Mouse (Mus musculus) MEL (cell line): Measurements from ENCODE around the gene Gtf2e1. TPM values are rescaled to one million over a fixed set of nuclear protein-coding genes. Genes with fewer than 3 reads are reported as not detected.

Source experiments
- DNase-seq: peaks from one replicate; pipeline ENCODE4 v3.0.0; 2011; ENCODE audit warnings: low read depth, low spot score
- H3K27ac ChIP-seq: 2 replicates; pipeline ENCODE4 v1.5.1; 2012; ENCODE audit warnings: low read depth, mild to moderate bottlenecking, control low read depth, low read length, moderate library complexity; ENCODE audit not compliant: control insufficient read depth
- H3K27me3 ChIP-seq, 2 experiments: fragments of 150-350 bp in 1 of 2; sonication (generic) in 1 of 2; 2 replicates each; pipeline ENCODE4 v1.6.1; 2012; ENCODE audit warnings: low read length in 2 of 2, mild to moderate bottlenecking in 2 of 2, improper control_type of control experiment in 1 of 2, moderate library complexity in 1 of 2; ENCODE audit not compliant: insufficient read depth in 2 of 2, control insufficient read depth in 1 of 2
- H3K36me3 ChIP-seq, 2 experiments: 2 replicates each; pipeline ENCODE4 v1.6.1; 2012 to 2014; ENCODE audit warnings: low read length in 2 of 2, improper control_type of control experiment in 1 of 2, inconsistent platforms in 1 of 2, mild to moderate bottlenecking in 1 of 2; ENCODE audit not compliant: insufficient read depth in 2 of 2, control insufficient read depth in 1 of 2
- H3K4me1 ChIP-seq, 2 experiments: fragments of 150-350 bp in 1 of 2; sonication (generic) in 1 of 2; 2 replicates each; pipeline ENCODE4 v1.6.1; 2012; ENCODE audit warnings: low read length in 2 of 2, improper control_type of control experiment in 1 of 2, mild to moderate bottlenecking in 1 of 2; ENCODE audit not compliant: insufficient read depth in 2 of 2, control insufficient read depth in 1 of 2
- H3K4me3 ChIP-seq, 2 experiments: fragments of 150-350 bp in 1 of 2; sonication (generic) in 1 of 2; 2 replicates each; pipeline ENCODE4 v1.5.1; 2012; ENCODE audit warnings: low read depth in 2 of 2, low read length in 2 of 2, mild to moderate bottlenecking in 2 of 2, moderate library complexity in 2 of 2, control low read depth in 1 of 2, improper control_type of control experiment in 1 of 2; ENCODE audit not compliant: control insufficient read depth in 1 of 2, insufficient read depth in 1 of 2
- H3K79me2 ChIP-seq: 2 replicates; pipeline ENCODE4 v1.6.1; 2012; ENCODE audit warnings: mild to moderate bottlenecking, low read length, moderate library complexity; ENCODE audit not compliant: control insufficient read depth, poor library complexity, insufficient read depth
- H3K9ac ChIP-seq: 2 replicates; pipeline ENCODE4 v1.6.1; 2012; ENCODE audit warnings: low read depth, mild to moderate bottlenecking, control low read depth, low read length, moderate library complexity; ENCODE audit not compliant: control insufficient read depth, poor library complexity, severe bottlenecking
- H3K9me3 ChIP-seq: fragments of 150-350 bp; sonication (generic); replicated peaks from 2 replicates; pipeline ENCODE4 v1.6.1; 2012; ENCODE audit warnings: mild to moderate bottlenecking, low read length, improper control_type of control experiment, moderate library complexity; ENCODE audit not compliant: insufficient read depth
- BHLHE40 ChIP-seq: IDR thresholded peaks from 2 replicates; pipeline ENCODE4 v1.6.1; 2012; ENCODE audit warnings: low read depth, mild to moderate bottlenecking, inconsistent platforms, low read length, improper control_type of control experiment, borderline replicate concordance
- CHD1 ChIP-seq: IDR thresholded peaks from 2 replicates; pipeline ENCODE4 v1.6.1; 2012; ENCODE audit warnings: low read depth, mild to moderate bottlenecking, inconsistent platforms, low read length, improper control_type of control experiment
- CTCF ChIP-seq, 3 experiments: IDR thresholded peaks in 2 of 3; conservative IDR thresholded peaks in 1 of 3; 2 replicates each; pipeline ENCODE4 v1.5.1; 2011 to 2012; ENCODE audit warnings: low read length in 3 of 3, low read depth in 2 of 3, mild to moderate bottlenecking in 2 of 3, improper control_type of control experiment in 1 of 3, inconsistent platforms in 1 of 3, mixed read lengths in 1 of 3, moderate library complexity in 1 of 3; ENCODE audit not compliant: control insufficient read depth in 1 of 3, insufficient read depth in 1 of 3, poor library complexity in 1 of 3, severe bottlenecking in 1 of 3
- ELF1 ChIP-seq: IDR thresholded peaks from 2 replicates; pipeline ENCODE4 v1.6.1; 2014; ENCODE audit warnings: low read depth, mild to moderate bottlenecking, inconsistent platforms, low read length, improper control_type of control experiment, moderate library complexity
- EP300 ChIP-seq, 2 experiments: IDR thresholded peaks; 2 replicates each; pipeline ENCODE4 v1.6.1; 2011; ENCODE audit warnings: improper control_type of control experiment in 2 of 2, low read length in 2 of 2, low read depth in 1 of 2, mild to moderate bottlenecking in 1 of 2
- JUND ChIP-seq: IDR thresholded peaks from 2 replicates; pipeline ENCODE4 v1.6.1; 2011; ENCODE audit warnings: low read depth, mild to moderate bottlenecking, improper control_type of control experiment, low read length
- MAZ ChIP-seq: IDR thresholded peaks from 2 replicates; pipeline ENCODE4 v1.6.1; 2012; ENCODE audit warnings: low read depth, mild to moderate bottlenecking, inconsistent platforms, low read length, improper control_type of control experiment
- MEF2A ChIP-seq: IDR thresholded peaks from 2 replicates; pipeline ENCODE4 v1.6.1; 2014; ENCODE audit warnings: low read depth, mild to moderate bottlenecking, inconsistent platforms, low read length, improper control_type of control experiment; ENCODE audit not compliant: poor library complexity, insufficient replicate concordance, severe bottlenecking; ENCODE audit errors: extremely low read depth
- MXI1 ChIP-seq: IDR thresholded peaks from 2 replicates; pipeline ENCODE4 v1.6.1; 2011; ENCODE audit warnings: mild to moderate bottlenecking, low read depth, low read length, improper control_type of control experiment
- MYB ChIP-seq: IDR thresholded peaks from 2 replicates; pipeline ENCODE4 v1.6.1; 2011; ENCODE audit warnings: mild to moderate bottlenecking, low read depth, low read length, improper control_type of control experiment
- NELFE ChIP-seq: IDR thresholded peaks from 2 replicates; pipeline ENCODE4 v1.6.1; 2011; ENCODE audit warnings: low read depth, low read length, improper control_type of control experiment
- NRF1 ChIP-seq: IDR thresholded peaks from 2 replicates; pipeline ENCODE4 v1.6.1; 2014; ENCODE audit warnings: low read depth, mild to moderate bottlenecking, inconsistent platforms, low read length, improper control_type of control experiment, moderate library complexity; ENCODE audit not compliant: poor library complexity, insufficient read depth, severe bottlenecking
- POLR2AphosphoS2 ChIP-seq: IDR thresholded peaks from 2 replicates; pipeline ENCODE4 v1.6.1; 2011; ENCODE audit warnings: low read length, improper control_type of control experiment
- RCOR1 ChIP-seq: IDR thresholded peaks from 2 replicates; pipeline ENCODE4 v1.6.1; 2012; ENCODE audit warnings: low read depth, mild to moderate bottlenecking, inconsistent platforms, low read length, improper control_type of control experiment
- SIN3A ChIP-seq: IDR thresholded peaks from 2 replicates; pipeline ENCODE4 v1.6.1; 2012; ENCODE audit warnings: low read length, improper control_type of control experiment, inconsistent platforms
- TAL1 ChIP-seq: IDR thresholded peaks from 2 replicates; pipeline ENCODE4 v1.6.1; 2012; ENCODE audit warnings: mild to moderate bottlenecking, inconsistent platforms, low read length, moderate library complexity, mixed read lengths
- UBTF ChIP-seq: IDR thresholded peaks from 2 replicates; pipeline ENCODE4 v1.6.1; 2012; ENCODE audit warnings: low read depth, mild to moderate bottlenecking, inconsistent platforms, low read length, improper control_type of control experiment, moderate library complexity, borderline replicate concordance; ENCODE audit not compliant: insufficient read depth
- USF2 ChIP-seq, 2 experiments: IDR thresholded peaks; 2 replicates each; pipeline ENCODE4 v1.6.1; 2011 to 2012; ENCODE audit warnings: improper control_type of control experiment in 2 of 2, low read length in 2 of 2, borderline replicate concordance in 1 of 2, inconsistent platforms in 1 of 2, low read depth in 1 of 2, mild to moderate bottlenecking in 1 of 2; ENCODE audit not compliant: insufficient read depth in 1 of 2
- ZC3H11A ChIP-seq: IDR thresholded peaks from 2 replicates; pipeline ENCODE4 v1.6.1; 2012; ENCODE audit warnings: low read depth, mild to moderate bottlenecking, inconsistent platforms, low read length, improper control_type of control experiment
- ZKSCAN1 ChIP-seq: IDR thresholded peaks from 2 replicates; pipeline ENCODE4 v1.6.1; 2012; ENCODE audit warnings: low read depth, mild to moderate bottlenecking, inconsistent platforms, low read length, improper control_type of control experiment, moderate library complexity
- ZMIZ1 ChIP-seq: IDR thresholded peaks from 2 replicates; pipeline ENCODE4 v1.6.1; 2012; ENCODE audit warnings: low read depth, mild to moderate bottlenecking, inconsistent platforms, low read length, improper control_type of control experiment, moderate library complexity
- polyA plus RNA-seq, 2 experiments: library from polyadenylated mRNA; stranded (reverse) in 1 of 2; unstranded in 1 of 2; fragments of >175 nt in 1 of 2; fragments of >200 nt in 1 of 2; gene quantifications; 2 replicates each; pipeline versions ENCODE4 v1.2.1 to v1.2.4; 2012; ENCODE audit warnings: low replicate concordance in 2 of 2, low read depth in 1 of 2; ENCODE audit not compliant: insufficient read length in 2 of 2, insufficient read depth in 1 of 2, missing spikeins in 1 of 2
- total RNA-seq: library from RNA; depleted of rRNA; stranded (reverse); fragments of 300-350 nt; gene quantifications from 2 replicates; pipeline ENCODE4 v1.2.3, GENCODE M21; 2012

Gtf2e1 gene
- total and polyA plus RNA-seq, 3 experiments = 29.3 to 37.9 TPM; not detected in 1

GRCm38 (mm10) chr16:37581901-37582300 lies 42.3 kb upstream of the Gtf2e1 start:
- no peak overlapping the region for H3K9ac ChIP-seq
- no peak for TF ChIP-seq UBTF
- no peak for TF ChIP-seq SIN3A
- TF ChIP-seq USF2 (IDR thresholded peaks at IDR 0.05; ENCODE audit: borderline replicate concordance in 1 of 2, insufficient read depth in 1 of 2, low read depth in 1 of 2, low read length in 2 of 2) = no peak
- no peak for TF ChIP-seq RCOR1
- TF ChIP-seq JUND = no peak
- no peak for TF ChIP-seq ZKSCAN1
- no peak for TF ChIP-seq MAZ
- TF ChIP-seq POLR2AphosphoS2 = no peak
- TF ChIP-seq CTCF (IDR thresholded peaks at IDR 0.05 in 2 of 3, conservative IDR thresholded peaks at IDR 0.05 in 1 of 3; ENCODE audit: control insufficient read depth in 1 of 3, insufficient read depth in 1 of 3, low read depth in 2 of 3, low read length in 3 of 3, poor library complexity in 1 of 3, severe bottlenecking in 1 of 3) = no peak
- TF ChIP-seq ZMIZ1 = no peak
- H3K27me3 ChIP-seq = no peaks in the 10 kb centered on the region
- H3K4me1 ChIP-seq = no peaks in the 10 kb centered on the region
- no peak overlapping the region for H3K4me3 ChIP-seq
- H3K79me2 ChIP-seq = no peaks in the 10 kb centered on the region
- no peak overlapping the region for H3K27ac ChIP-seq
- H3K9me3 ChIP-seq = no peaks in the 10 kb centered on the region
- DNase-seq = no peak
- no peaks in the 10 kb centered on the region for H3K36me3 ChIP-seq

- TF ChIP-seq MYB = no peak
- TF ChIP-seq RCOR1 = no peak
- no peak for TF ChIP-seq MAZ
- no peak for TF ChIP-seq TAL1
- TF ChIP-seq BHLHE40 = no peak
- TF ChIP-seq MEF2A = no peak
- TF ChIP-seq ZC3H11A = no peak
- TF ChIP-seq CTCF (IDR thresholded peaks at IDR 0.05 in 2 of 3, conservative IDR thresholded peaks at IDR 0.05 in 1 of 3; ENCODE audit: control insufficient read depth in 1 of 3, insufficient read depth in 1 of 3, low read depth in 2 of 3, low read length in 3 of 3, poor library complexity in 1 of 3, severe bottlenecking in 1 of 3) = no peak
- no peak for TF ChIP-seq CHD1
- no peak for TF ChIP-seq NRF1
- TF ChIP-seq NELFE = no peak
- no peak for TF ChIP-seq EP300 (IDR thresholded peaks at IDR 0.05; ENCODE audit: low read depth in 1 of 2, low read length in 2 of 2)
- TF ChIP-seq MXI1 = no peak
- TF ChIP-seq ELF1 = no peak
- no peak for TF ChIP-seq USF2 (IDR thresholded peaks at IDR 0.05; ENCODE audit: borderline replicate concordance in 1 of 2, insufficient read depth in 1 of 2, low read depth in 1 of 2, low read length in 2 of 2)
- DNase-seq = no peak
- H3K36me3 ChIP-seq = no peaks in the 10 kb centered on the region
- H3K9ac ChIP-seq = no peak overlapping the region
- H3K79me2 ChIP-seq = no peaks in the 10 kb centered on the region
- H3K4me1 ChIP-seq = no peaks in the 10 kb centered on the region
- H3K4me3 ChIP-seq = no peak overlapping the region
- H3K27ac ChIP-seq = no peak overlapping the region
- H3K9me3 ChIP-seq = no peaks in the 10 kb centered on the region
- no peaks in the 10 kb centered on the region for H3K27me3 ChIP-seq
Observed at GRCm38 (mm10) chr16:37580651-37581050, 41.1 kb upstream of the Gtf2e1 start.
